Mouse (Mus musculus) thymus, adult 2 months (tissue): ENCODE measurements around the gene Pbx1. TPM values are rescaled to one million over a fixed set of nuclear protein-coding genes. Genes with fewer than 3 reads are reported as not detected.

ENCODE experiments used
- DNase-seq: peaks from one replicate; pipeline ENCODE4 v3.0.0; 2021
- H3K27ac ChIP-seq: fragments of 200-500 bp; 2 replicates; pipeline ENCODE4 v1.5.1; 2012; ENCODE audit warnings: low read length, control low read depth; ENCODE audit not compliant: control insufficient read depth, insufficient read depth
- H3K27me3 ChIP-seq: fragments of 200-500 bp; 2 replicates; pipeline ENCODE4 v1.6.1; 2012; ENCODE audit warnings: mild to moderate bottlenecking, low read length, moderate library complexity, mixed read lengths; ENCODE audit not compliant: control insufficient read depth, insufficient read depth
- H3K36me3 ChIP-seq: fragments of 200-500 bp; 2 replicates; pipeline ENCODE4 v1.6.1; 2012; ENCODE audit warnings: mild to moderate bottlenecking, low read length, moderate library complexity; ENCODE audit not compliant: control insufficient read depth, insufficient read depth
- H3K4me1 ChIP-seq: fragments of 200-500 bp; replicated peaks from 2 replicates; pipeline ENCODE4 v1.6.1; 2012; ENCODE audit warnings: low read length; ENCODE audit not compliant: control insufficient read depth, insufficient read depth
- H3K4me3 ChIP-seq: fragments of 200-500 bp; 2 replicates; pipeline ENCODE4 v1.5.1; 2012; ENCODE audit warnings: mild to moderate bottlenecking, low read length, control low read depth, moderate library complexity; ENCODE audit not compliant: control insufficient read depth, insufficient read depth
- CTCF ChIP-seq: fragments of 200-500 bp; IDR thresholded peaks from 2 replicates; pipeline ENCODE4 v1.5.1; 2012; ENCODE audit warnings: mild to moderate bottlenecking, control low read depth, low read length, moderate library complexity, borderline replicate concordance; ENCODE audit not compliant: control insufficient read depth, poor library complexity, insufficient read depth; ENCODE audit errors: extremely low read depth
- POLR2A ChIP-seq: fragments of 200-500 bp; IDR thresholded peaks from 2 replicates; pipeline ENCODE4 v1.6.1; 2012; ENCODE audit warnings: mild to moderate bottlenecking, low read length, control low read depth, moderate library complexity; ENCODE audit not compliant: control insufficient read depth, poor library complexity, insufficient read depth; ENCODE audit errors: extremely low read depth
- WGBS: fragments of 180-500 bp; shearing (Covaris S2); methylation state at CpG from one replicate; pipeline ENCODE4 v1.1.7; 2018; 5-methylcytosine and 5-hydroxymethylcytosine counted together
- polyA plus RNA-seq: library from polyadenylated mRNA; depleted of rRNA; stranded (reverse); fragments of >200 nt; gene quantifications from 2 replicates; pipeline ENCODE4 v1.2.3, GENCODE M21; 2012

Gene Pbx1
- polyA plus RNA-seq, 1 experiment = 13.0 TPM

GRCm38 (mm10) chr1:168366261-168366660, 65.8 kb downstream of the Pbx1 start:
- TF ChIP-seq POLR2A (no peak), CTCF (no peak)
- no peaks in the 10 kb centered on the region for H3K4me1 ChIP-seq
- 93% methylated on average over 5 of the region's 5 CpGs for WGBS
- no peak overlapping the region for H3K27ac ChIP-seq
- no peaks in the 10 kb centered on the region for H3K36me3 ChIP-seq
- H3K27me3 ChIP-seq = no peaks in the 10 kb centered on the region
- no peak overlapping the region for H3K4me3 ChIP-seq
- no peak for DNase-seq

- no peak overlapping the region for H3K4me3 ChIP-seq
- no peaks in the 10 kb centered on the region for H3K27me3 ChIP-seq
- WGBS = 94% methylated on average over 7 of the region's 7 CpGs
- no peaks in the 10 kb centered on the region for H3K36me3 ChIP-seq
- no peak overlapping the region for H3K27ac ChIP-seq
- no peaks in the 10 kb centered on the region for H3K4me1 ChIP-seq
- TF ChIP-seq POLR2A = no peak
- no peak for TF ChIP-seq CTCF
- no peak for DNase-seq
Measured at GRCm38 (mm10) chr1:168364325-168364724, 67.7 kb downstream of the Pbx1 start.

- H3K4me1 ChIP-seq = no peaks in the 10 kb centered on the region
- no peak for TF ChIP-seq POLR2A
- TF ChIP-seq CTCF = no peak
- no peak overlapping the region for H3K27ac ChIP-seq
- no peak for DNase-seq
- H3K27me3 ChIP-seq = no peaks in the 10 kb centered on the region
- WGBS = 96% methylated on average over 11 of the region's 11 CpGs
- no peaks in the 10 kb centered on the region for H3K36me3 ChIP-seq
- no peak overlapping the region for H3K4me3 ChIP-seq
Measured at GRCm38 (mm10) chr1:168363053-168363452, 69.0 kb downstream of the Pbx1 start.

GRCm38 (mm10) chr1:168362464-168362863, 69.6 kb downstream of the Pbx1 start:
- Histone ChIP-seq H3K4me1 (no peaks in the 10 kb centered on the region), H3K27ac (no peak overlapping the region), H3K36me3 (no peaks in the 10 kb centered on the region), H3K4me3 (no peak overlapping the region), H3K27me3 (no peaks in the 10 kb centered on the region)
- TF ChIP-seq CTCF = no peak
- TF ChIP-seq POLR2A = no peak
- DNase-seq = no peak
- 87% methylated on average over 10 of the region's 10 CpGs for WGBS

- TF ChIP-seq CTCF = no peak
- TF ChIP-seq POLR2A = no peak
- WGBS = 90% methylated on average over 26 of the region's 26 CpGs
- H3K4me1 ChIP-seq = no peaks in the 10 kb centered on the region; the same call in 1 of the 2 replicates
- no peak for DNase-seq
- H3K4me3 ChIP-seq = no peak overlapping the region
- H3K36me3 ChIP-seq = no peaks in the 10 kb centered on the region
- no peak overlapping the region for H3K27ac ChIP-seq
- no peaks in the 10 kb centered on the region for H3K27me3 ChIP-seq
Measured at GRCm38 (mm10) chr1:168357680-168358611, 74.1 kb downstream of the Pbx1 start.

GRCm38 (mm10) chr1:168356970-168357441, 75.1 kb downstream of the Pbx1 start:
- Histone ChIP-seq H3K4me1 (no peaks in the 10 kb centered on the region; the same call in 1 of the 2 replicates), H3K4me3 (no peak overlapping the region), H3K27ac (no peak overlapping the region), H3K36me3 (no peaks in the 10 kb centered on the region), H3K27me3 (no peaks in the 10 kb centered on the region)
- TF ChIP-seq CTCF (no peak), POLR2A (no peak)
- no peak for DNase-seq
- WGBS = 73% methylated on average over 14 of the region's 14 CpGs
